Mouse (Mus musculus) myocyte (in vitro differentiated cells): ENCODE data around the gene Gfra1.

Source experiments
- CEBPB ChIP-seq: IDR thresholded peaks from 2 replicates; pipeline ENCODE4 v1.6.1; 2011; ENCODE audit warnings: mild to moderate bottlenecking, moderate library complexity; ENCODE audit not compliant: poor library complexity, insufficient read depth, severe bottlenecking
- E2F4 ChIP-seq: IDR thresholded peaks from one replicate; pipeline ENCODE4 v1.6.1; 2011; ENCODE audit warnings: mild to moderate bottlenecking, control low read depth, moderate library complexity; ENCODE audit not compliant: insufficient read depth
- MAX ChIP-seq: IDR thresholded peaks from one replicate; pipeline ENCODE4 v1.6.1; 2011; ENCODE audit warnings: low read depth, mild to moderate bottlenecking, control low read depth
- MYOD1 ChIP-seq, 3 experiments: IDR thresholded peaks; one replicate each; pipeline ENCODE4 v1.6.1; 2011; ENCODE audit warnings: control low read depth in 2 of 3, low read depth in 2 of 3, mild to moderate bottlenecking in 2 of 3, moderate library complexity in 1 of 3; ENCODE audit not compliant: insufficient read length in 2 of 3, control insufficient read depth in 1 of 3
- MYOG ChIP-seq, 3 experiments: IDR thresholded peaks; one replicate each; pipeline ENCODE4 v1.6.1; 2011; ENCODE audit warnings: control low read depth in 2 of 3, low read depth in 2 of 3, mild to moderate bottlenecking in 2 of 3; ENCODE audit not compliant: insufficient read length in 2 of 3, control insufficient read depth in 1 of 3, insufficient read depth in 1 of 3
- POLR2A ChIP-seq: IDR thresholded peaks from one replicate; pipeline ENCODE4 v1.6.1; 2011; ENCODE audit warnings: low read depth, mild to moderate bottlenecking, control low read depth, moderate library complexity; ENCODE audit not compliant: insufficient read length
- POLR2AphosphoS2 ChIP-seq: IDR thresholded peaks from one replicate; pipeline ENCODE4 v1.6.1; 2011; ENCODE audit warnings: low read depth, control low read depth; ENCODE audit not compliant: insufficient read length
- REST ChIP-seq: IDR thresholded peaks from one replicate; pipeline ENCODE4 v1.6.1; 2011; ENCODE audit warnings: mild to moderate bottlenecking, control low read depth, moderate library complexity; ENCODE audit not compliant: insufficient read depth, insufficient read length
- SRF ChIP-seq: IDR thresholded peaks from one replicate; pipeline ENCODE4 v1.6.1; 2011; ENCODE audit warnings: low read depth; ENCODE audit not compliant: control insufficient read depth, insufficient read length
- TCF12 ChIP-seq: IDR thresholded peaks from one replicate; pipeline ENCODE4 v1.6.1; 2011; ENCODE audit warnings: mild to moderate bottlenecking, control low read depth; ENCODE audit not compliant: poor library complexity, insufficient read depth, severe bottlenecking
- TCF3 ChIP-seq: IDR thresholded peaks from one replicate; pipeline ENCODE4 v1.6.1; 2011; ENCODE audit warnings: low read depth, control low read depth; ENCODE audit not compliant: insufficient read length
- USF1 ChIP-seq: IDR thresholded peaks from one replicate; pipeline ENCODE4 v1.6.1; 2011; ENCODE audit warnings: low read depth, mild to moderate bottlenecking, control low read depth, moderate library complexity

DNA sequence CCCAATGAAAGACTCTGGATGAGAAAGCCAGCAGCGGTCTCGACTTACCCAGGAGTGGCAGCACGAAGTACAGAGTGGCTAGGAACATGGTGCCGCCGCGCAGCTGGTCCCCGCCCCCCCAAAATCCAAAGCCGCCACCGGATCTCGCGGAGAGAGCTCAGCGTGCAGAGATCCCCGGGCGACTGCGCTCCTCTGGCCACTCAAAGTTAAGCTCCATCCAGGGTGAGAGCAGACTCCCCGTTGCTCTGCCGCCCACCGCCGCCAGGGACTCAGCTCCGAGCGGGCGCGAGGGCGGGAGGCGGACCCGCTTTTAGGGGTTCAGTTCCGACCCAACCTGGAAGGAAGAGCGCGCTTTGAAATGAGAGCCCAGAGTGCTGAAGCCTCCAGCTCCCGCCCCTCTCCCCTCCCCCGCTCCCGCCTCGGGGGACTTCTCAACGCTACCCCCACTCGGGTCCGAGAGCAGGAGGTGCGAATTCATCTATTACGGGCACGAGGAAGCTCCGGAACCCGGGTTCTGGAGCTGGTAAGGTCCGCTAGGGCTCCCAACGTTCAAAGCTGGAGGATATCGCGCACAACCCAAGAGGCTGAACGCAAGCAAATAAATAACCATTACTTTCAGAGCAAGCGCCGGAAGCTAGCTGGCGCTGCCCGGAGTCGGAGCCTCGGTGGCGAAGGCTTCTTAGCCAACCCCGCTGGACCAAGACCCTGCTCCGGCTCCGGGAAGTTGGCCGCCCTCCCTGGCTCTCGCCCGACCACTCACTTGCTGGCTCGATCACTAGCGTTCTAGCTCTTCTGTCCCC, 1.2 kb downstream of the Gfra1 start:
- TF ChIP-seq E2F4 (no peak), POLR2A (peak; percentile 15), USF1 (no peak), TCF12 (no peak), POLR2AphosphoS2 (no peak), CEBPB (no peak), MYOG (IDR thresholded peaks at IDR 0.05; ENCODE audit: control insufficient read depth in 1 of 3, insufficient read depth in 1 of 3, insufficient read length in 2 of 3, low read depth in 2 of 3) (no peak), MYOD1 (IDR thresholded peaks at IDR 0.05; ENCODE audit: control insufficient read depth in 1 of 3, insufficient read length in 2 of 3, low read depth in 2 of 3) (no peak), MAX (no peak), SRF (no peak), TCF3 (no peak), REST (no peak)
